Mouse (Mus musculus): Measurements from ENCODE around the gene Tspear. TPM values are rescaled to one million over a fixed set of nuclear protein-coding genes. Genes with fewer than 3 reads are reported as not detected.
"Not testable (repeated sequence)": the region's sequence is repeated elsewhere in the genome, so short reads cannot be mapped to it uniquely, and the experiment has no call there.

Tspear gene
- polyA plus RNA-seq (2012; rRNA removed): 0.04 TPM in 1 of 2 replicates, not detected in the other

GRCm38 (mm10) chr10:77685895-77686664 lies at the start of gene Tspear:
Gene Tspear (plus strand): TSS chr10:77686569.
- DNase-seq (ENCODE audit: extremely low spot score in 1 of 2, low spot score in 1 of 2): no peak

- no peak for DNase-seq (ENCODE audit: extremely low spot score in 1 of 2, low spot score in 1 of 2)
These were observed 47.4 kb upstream of the Tspear start for GRCm38 (mm10) chr10:77638956-77639355.

- no peak for DNase-seq (ENCODE audit: extremely low spot score in 1 of 2, low spot score in 1 of 2)
These were observed 43.2 kb upstream of the Tspear start for GRCm38 (mm10) chr10:77643160-77643559.

GRCm38 (mm10) chr10:77645571-77645970 lies 40.8 kb upstream of the Tspear start:
- no peak for DNase-seq (ENCODE audit: extremely low spot score in 1 of 2, low spot score in 1 of 2)

GRCm38 (mm10) chr10:77647461-77647860 lies 38.9 kb upstream of the Tspear start:
- no peak for DNase-seq (ENCODE audit: extremely low spot score in 1 of 2, low spot score in 1 of 2)

GRCm38 (mm10) chr10:77647901-77648300 lies 38.5 kb upstream of the Tspear start:
- DNase-seq (ENCODE audit: extremely low spot score in 1 of 2, low spot score in 1 of 2): no peak

GRCm38 (mm10) chr10:77652046-77652445 lies 34.3 kb upstream of the Tspear start:
- peak in 1 of 2 experiments; percentile 7 for DNase-seq (ENCODE audit: extremely low spot score in 1 of 2, low spot score in 1 of 2)

GRCm38 (mm10) chr10:77658286-77658994 lies 27.9 kb upstream of the Tspear start:
- no peak for DNase-seq (ENCODE audit: extremely low spot score in 1 of 2, low spot score in 1 of 2)

- no peak for DNase-seq (ENCODE audit: extremely low spot score in 1 of 2, low spot score in 1 of 2)
These were observed 22.3 kb upstream of the Tspear start for GRCm38 (mm10) chr10:77663949-77664665.

GRCm38 (mm10) chr10:77666342-77666741 lies 20.0 kb upstream of the Tspear start:
- DNase-seq (ENCODE audit: extremely low spot score in 1 of 2, low spot score in 1 of 2): no peak

- peak in 1 of 2 experiments; percentile 47 for DNase-seq (ENCODE audit: extremely low spot score in 1 of 2, low spot score in 1 of 2)
These were observed 19.0 kb upstream of the Tspear start for GRCm38 (mm10) chr10:77667402-77667801.

GRCm38 (mm10) chr10:77670710-77671109 lies 15.7 kb upstream of the Tspear start:
- DNase-seq (ENCODE audit: extremely low spot score in 1 of 2, low spot score in 1 of 2): no peak

GRCm38 (mm10) chr10:77671519-77671918 lies 14.8 kb upstream of the Tspear start:
- no peak for DNase-seq (ENCODE audit: extremely low spot score in 1 of 2, low spot score in 1 of 2)

GRCm38 (mm10) chr10:77673765-77674164 lies 12.6 kb upstream of the Tspear start:
- no peak for DNase-seq (ENCODE audit: extremely low spot score in 1 of 2, low spot score in 1 of 2)

- no peak for DNase-seq (ENCODE audit: extremely low spot score in 1 of 2, low spot score in 1 of 2)
These were observed 8.8 kb upstream of the Tspear start for GRCm38 (mm10) chr10:77677562-77677961.

- peak in 1 of 2 experiments; percentile 46 for DNase-seq (ENCODE audit: extremely low spot score in 1 of 2, low spot score in 1 of 2)
These were observed 3.4 kb upstream of the Tspear start for GRCm38 (mm10) chr10:77682994-77683393.

GRCm38 (mm10) chr10:77684181-77684580 lies 2.2 kb upstream of the Tspear start:
- DNase-seq (ENCODE audit: extremely low spot score in 1 of 2, low spot score in 1 of 2): no peak

- no peak for DNase-seq (ENCODE audit: extremely low spot score in 1 of 2, low spot score in 1 of 2)
These were observed 652 bp downstream of the Tspear start for GRCm38 (mm10) chr10:77687021-77687420.

GRCm38 (mm10) chr10:77690356-77690807 lies 4.0 kb downstream of the Tspear start, which contains the start of gene Gm19402:
Gene Gm19402 (minus strand): TSS chr10:77690757.
- DNase-seq (ENCODE audit: extremely low spot score in 1 of 2, low spot score in 1 of 2): not testable (repeated sequence)

- DNase-seq (ENCODE audit: extremely low spot score in 1 of 2, low spot score in 1 of 2): no peak
These were observed 10.8 kb downstream of the Tspear start, which contains the start of gene Gm9508 for GRCm38 (mm10) chr10:77697133-77697532. Gene Gm9508 (minus strand): TSS chr10:77697233.

GRCm38 (mm10) chr10:77706326-77706725 lies 20.0 kb downstream of the Tspear start, which contains the start of gene Gm10272:
Gene Gm10272 (plus strand): TSS chr10:77706626.
- no peak for DNase-seq (ENCODE audit: extremely low spot score in 1 of 2, low spot score in 1 of 2)

All from frontal cortex, adult 2 months (tissue).